Mouse (Mus musculus): Measurements from ENCODE around the gene Auts2.

DNA sequence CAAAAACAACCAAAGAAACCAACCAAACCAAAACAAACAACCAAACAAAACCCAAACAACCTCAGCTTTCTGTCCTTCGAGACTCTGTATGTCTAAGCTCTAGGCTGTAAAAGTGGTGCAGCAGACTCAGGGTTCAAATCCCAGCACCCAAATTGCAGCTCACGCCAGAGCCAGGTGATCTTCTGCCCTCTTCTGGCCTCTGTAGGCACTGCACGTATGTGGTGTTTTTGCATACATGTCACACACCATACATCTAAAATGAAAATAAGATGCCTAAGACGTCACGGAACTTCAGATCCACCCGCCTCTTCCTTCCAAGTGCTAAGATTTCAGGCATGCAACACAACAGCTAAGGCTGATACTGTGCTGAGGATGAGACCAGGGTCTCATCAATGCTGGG lies 483.0 kb downstream of the Auts2 start:
- TF ChIP-seq RAD21 (IDR thresholded peaks at IDR 0.05; ENCODE audit: low read depth, low read length), result no peak
- no peak for TF ChIP-seq POLR2A (IDR thresholded peaks at IDR 0.05; ENCODE audit: low read depth, low read length)
- TF ChIP-seq USF1 (IDR thresholded peaks at IDR 0.05; ENCODE audit: low read depth, low read length), result no peak
- TF ChIP-seq EP300 (IDR thresholded peaks at IDR 0.05; ENCODE audit: low read length), result no peak
- no peak for TF ChIP-seq MAFK (IDR thresholded peaks at IDR 0.05; ENCODE audit: insufficient replicate concordance, low read length)
- no peak for TF ChIP-seq ZKSCAN1 (IDR thresholded peaks at IDR 0.05; ENCODE audit: borderline replicate concordance, low read depth, low read length)
- no peak for TF ChIP-seq BHLHE40 (IDR thresholded peaks at IDR 0.05; ENCODE audit: low read depth, low read length)
- no peak for TF ChIP-seq ZC3H11A (IDR thresholded peaks at IDR 0.05; ENCODE audit: low read depth, low read length)
- no peak for TF ChIP-seq GABPA (IDR thresholded peaks at IDR 0.05; ENCODE audit: insufficient replicate concordance, low read depth, low read length)
- no peak for TF ChIP-seq CTCF (conservative IDR thresholded peaks at IDR 0.05 in 1 of 2, IDR thresholded peaks at IDR 0.05 in 1 of 2; ENCODE audit: low read depth in 2 of 2, low read length in 2 of 2)
- TF ChIP-seq KAT2A (IDR thresholded peaks at IDR 0.05; ENCODE audit: insufficient replicate concordance, low read length), result no peak
- no peak for TF ChIP-seq ELF1 (IDR thresholded peaks at IDR 0.05; ENCODE audit: low read depth, low read length)

Data from CH12.LX (cell line).